Mouse (Mus musculus): ENCODE data around the gene Gpr107. TPM values are rescaled to one million over a fixed set of nuclear protein-coding genes. Genes with fewer than 3 reads are reported as not detected.

The Gpr107 gene
- polyA plus RNA-seq, 1 experiment from 2014 or later: 31.1 TPM

GRCm38 (mm10) chr2:31245051-31245450, 92.9 kb downstream of the Gpr107 start:
- no peak; the same call in 1 of the 2 replicates for ATAC-seq
- Histone ChIP-seq H3K4me2 (replicated peaks) (peak overlapping the region; percentile 97), H3K4me1 (replicated peaks) (peaks cover 30% of the 10 kb centered on the region), H3K36me3 (no peaks in the 10 kb centered on the region), H3K27me3 (replicated peaks) (peaks cover 4% of the 10 kb centered on the region; the same call in 1 of the 2 replicates), H3K9me3 (no peaks in the 10 kb centered on the region), H3K4me3 (replicated peaks) (peak overlapping the region; percentile 81), H3K9ac (peak overlapping the region; percentile 79), H3K27ac (no peak overlapping the region)
- 15% methylated on average over 5 of the region's 5 CpGs for WGBS

GRCm38 (mm10) chr2:31245491-31246141, 93.5 kb downstream of the Gpr107 start, which contains the start of gene Ncs1:
Gene Ncs1, plus strand, starts transcription at chr2:31245823.
- under 1% methylated on average over 83 of the region's 89 CpGs for WGBS
- Histone ChIP-seq H3K4me2 (replicated peaks) (peak within 1 kb of the TSS; percentile 97), H3K36me3 (no peaks in the 10 kb centered on the region), H3K27me3 (replicated peaks) (peaks cover 4% of the 10 kb centered on the region; the same call in 1 of the 2 replicates), H3K27ac (peak within 1 kb of the TSS; percentile 56), H3K9me3 (no peaks in the 10 kb centered on the region), H3K4me1 (replicated peaks) (peaks cover 30% of the 10 kb centered on the region), H3K4me3 (replicated peaks) (peak within 1 kb of the TSS; percentile 81), H3K9ac (peak within 1 kb of the TSS; percentile 79)
- ATAC-seq: peak; percentile 93

- Histone ChIP-seq H3K36me3 (no peaks in the 10 kb centered on the region), H3K27me3 (replicated peaks) (peaks cover 4% of the 10 kb centered on the region; the same call in 1 of the 2 replicates), H3K4me3 (replicated peaks) (peak overlapping the region; percentile 81), H3K4me1 (replicated peaks) (peaks cover 30% of the 10 kb centered on the region), H3K9me3 (no peaks in the 10 kb centered on the region), H3K9ac (peak overlapping the region; percentile 79), H3K4me2 (replicated peaks) (peak overlapping the region; percentile 97), H3K27ac (peak overlapping the region; percentile 56)
- ATAC-seq: peak; percentile 55
- under 1% methylated on average over 39 of the region's 41 CpGs for WGBS
Measured at GRCm38 (mm10) chr2:31246251-31246971, 94.3 kb downstream of the Gpr107 start.

GRCm38 (mm10) chr2:31248856-31249255, 96.7 kb downstream of the Gpr107 start:
- Histone ChIP-seq H3K27me3 (replicated peaks) (no peaks in the 10 kb centered on the region), H3K4me2 (replicated peaks) (no peak overlapping the region), H3K9me3 (no peaks in the 10 kb centered on the region), H3K36me3 (no peaks in the 10 kb centered on the region), H3K9ac (no peak overlapping the region), H3K4me3 (replicated peaks) (no peak overlapping the region), H3K4me1 (replicated peaks) (peaks cover 30% of the 10 kb centered on the region), H3K27ac (no peak overlapping the region)
- WGBS: 85% methylated on average over 6 of the region's 6 CpGs
- no peak for ATAC-seq

- Histone ChIP-seq H3K36me3 (no peaks in the 10 kb centered on the region), H3K9ac (no peak overlapping the region), H3K9me3 (no peaks in the 10 kb centered on the region), H3K4me3 (replicated peaks) (no peak overlapping the region), H3K4me1 (replicated peaks) (peaks cover 35% of the 10 kb centered on the region), H3K4me2 (replicated peaks) (no peak overlapping the region), H3K27ac (no peak overlapping the region), H3K27me3 (replicated peaks) (no peaks in the 10 kb centered on the region)
- 89% methylated on average over 4 of the region's 4 CpGs for WGBS
- no peak for ATAC-seq
Measured at GRCm38 (mm10) chr2:31252167-31252566, 100.1 kb downstream of the Gpr107 start.

GRCm38 (mm10) chr2:31253463-31253862, 101.3 kb downstream of the Gpr107 start:
- H3K9me3 ChIP-seq: no peaks in the 10 kb centered on the region

GRCm38 (mm10) chr2:31254806-31255205, 102.7 kb downstream of the Gpr107 start:
- 88% methylated on average over 3 of the region's 3 CpGs for WGBS
- Histone ChIP-seq H3K9ac (no peak overlapping the region), H3K4me2 (replicated peaks) (no peak overlapping the region)

More at GRCm38 (mm10) chr2:31253463-31253862, 101.3 kb downstream of the Gpr107 start:
- no peaks in the 10 kb centered on the region for H3K36me3 ChIP-seq
- no peak for ATAC-seq
- no peak overlapping the region for H3K4me2 ChIP-seq (replicated peaks)
- no peak overlapping the region for H3K4me3 ChIP-seq (replicated peaks)
- WGBS: 88% methylated on average over 3 of the region's 3 CpGs
- peaks cover 30% of the 10 kb centered on the region for H3K4me1 ChIP-seq (replicated peaks)
- H3K9ac ChIP-seq: no peak overlapping the region
- H3K27ac ChIP-seq: no peak overlapping the region
- H3K27me3 ChIP-seq (replicated peaks): no peaks in the 10 kb centered on the region

GRCm38 (mm10) chr2:31255952-31256938, 104.1 kb downstream of the Gpr107 start:
- H3K27ac ChIP-seq: peak overlapping the region; percentile 64
- H3K9me3 ChIP-seq: no peaks in the 10 kb centered on the region
- ATAC-seq: peak; percentile 61
- no peak overlapping the region for H3K4me3 ChIP-seq (replicated peaks)
- H3K27me3 ChIP-seq (replicated peaks): no peaks in the 10 kb centered on the region
- WGBS: 18% methylated on average over 21 of the region's 21 CpGs
- H3K9ac ChIP-seq: no peak overlapping the region
- peak overlapping the region; percentile 46 for H3K4me2 ChIP-seq (replicated peaks)
- H3K4me1 ChIP-seq (replicated peaks): peaks cover 43% of the 10 kb centered on the region
- H3K36me3 ChIP-seq: no peaks in the 10 kb centered on the region

More at GRCm38 (mm10) chr2:31254806-31255205, 102.7 kb downstream of the Gpr107 start:
- ATAC-seq: no peak
- Histone ChIP-seq H3K36me3 (no peaks in the 10 kb centered on the region), H3K9me3 (no peaks in the 10 kb centered on the region), H3K27ac (no peak overlapping the region), H3K4me3 (replicated peaks) (no peak overlapping the region), H3K4me1 (replicated peaks) (peaks cover 42% of the 10 kb centered on the region), H3K27me3 (replicated peaks) (no peaks in the 10 kb centered on the region)

GRCm38 (mm10) chr2:31257096-31257495, 105.0 kb downstream of the Gpr107 start:
- H3K36me3 ChIP-seq: no peaks in the 10 kb centered on the region
- no peaks in the 10 kb centered on the region for H3K27me3 ChIP-seq (replicated peaks)
- peak overlapping the region; percentile 64; the same call in 1 of the 2 replicates for H3K27ac ChIP-seq
- WGBS: 63% methylated on average over 6 of the region's 6 CpGs
- H3K9ac ChIP-seq: no peak overlapping the region
- no peaks in the 10 kb centered on the region for H3K9me3 ChIP-seq
- no peak for ATAC-seq
- H3K4me3 ChIP-seq (replicated peaks): no peak overlapping the region
- peaks cover 43% of the 10 kb centered on the region for H3K4me1 ChIP-seq (replicated peaks)
- 0 out of 2 replicates have a peak overlapping the region, but pooled peaks have one; percentile 46 for H3K4me2 ChIP-seq (replicated peaks)

GRCm38 (mm10) chr2:31258609-31259366, 106.7 kb downstream of the Gpr107 start:
- peak overlapping the region; percentile 40 for H3K9ac ChIP-seq
- no peaks in the 10 kb centered on the region for H3K9me3 ChIP-seq
- peaks cover 59% of the 10 kb centered on the region for H3K4me1 ChIP-seq (replicated peaks)
- H3K27ac ChIP-seq: peak overlapping the region; percentile 59
- peak overlapping the region; percentile 46 for H3K4me3 ChIP-seq (replicated peaks)
- 13% methylated on average over 22 of the region's 22 CpGs for WGBS
- H3K27me3 ChIP-seq (replicated peaks): no peaks in the 10 kb centered on the region
- peak overlapping the region; percentile 91 for H3K4me2 ChIP-seq (replicated peaks)
- ATAC-seq: peak; percentile 72
- no peaks in the 10 kb centered on the region for H3K36me3 ChIP-seq

GRCm38 (mm10) chr2:31259367-31259920, 107.3 kb downstream of the Gpr107 start:
- ATAC-seq: no peak; the same call in none of the 2 replicates
- WGBS: 39% methylated on average over 9 of the region's 9 CpGs
- peaks cover 65% of the 10 kb centered on the region for H3K4me1 ChIP-seq (replicated peaks)

More at GRCm38 (mm10) chr2:31259367-31259920, 107.3 kb downstream of the Gpr107 start:
- Histone ChIP-seq H3K9ac (peak overlapping the region; percentile 40; the same call in 1 of the 2 replicates), H3K27ac (peak overlapping the region; percentile 59; the same call in 1 of the 2 replicates), H3K4me3 (replicated peaks) (peak overlapping the region; percentile 46), H3K27me3 (replicated peaks) (no peaks in the 10 kb centered on the region), H3K36me3 (no peaks in the 10 kb centered on the region), H3K9me3 (no peaks in the 10 kb centered on the region), H3K4me2 (replicated peaks) (peak overlapping the region; percentile 91)
